In the genomic region with DNA sequence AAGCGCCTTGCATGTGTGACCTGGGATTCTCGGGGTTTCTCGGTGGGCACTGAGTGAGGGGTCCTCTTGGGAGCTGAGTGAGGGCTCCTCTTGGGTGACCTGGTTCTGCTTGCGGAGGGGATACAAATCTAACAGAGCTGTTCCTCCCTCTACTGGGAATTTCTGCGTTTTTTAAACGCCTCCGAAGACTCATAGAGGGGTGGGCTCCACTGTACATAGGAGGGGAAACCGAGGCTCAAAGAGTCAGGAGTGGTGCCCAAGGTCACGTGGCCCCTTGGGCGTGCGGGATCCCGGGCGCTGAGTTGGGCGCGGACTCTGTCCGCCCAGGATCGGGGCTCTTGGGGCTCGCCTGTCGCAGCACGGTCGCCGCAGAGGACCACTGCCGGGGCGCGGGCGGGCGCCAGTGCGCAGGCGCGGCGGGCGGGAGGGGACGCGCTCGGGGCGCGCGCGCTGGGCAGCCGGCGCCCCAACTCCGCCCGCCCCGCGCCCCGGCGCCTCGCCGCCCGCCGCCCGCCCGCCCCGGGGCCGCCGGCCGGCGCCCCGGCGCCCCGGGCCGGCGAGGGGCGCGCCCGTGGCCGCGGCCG, we compare ENCODE assay signal across 9 mouse cellular contexts. TPM values are rescaled to one million over a fixed set of nuclear protein-coding genes. Genes with fewer than 3 reads are reported as not detected.
A peak's percentile ranks its signal among the peaks of the same experiment; 100 is the strongest.
DNase-seq lines count a peak whose midpoint lies in the region; ATAC-seq and TF ChIP-seq lines count a peak whose summit lies in the region.
"Had no signal": no experiment of that assay in that cellular context is flagged by ENCODE, and none has a peak within 500 bp of the region (broad histone marks: within the 10 kb centered on the region; RNA-seq: fewer than 3 reads in every experiment).

A gene (plus strand): TSS at position 489 of the 584 bp plus-strand sequence.

- TF ChIP-seq CTCF in testis, adult 2 months (IDR thresholded peaks at IDR 0.05; ENCODE audit: control insufficient read depth, insufficient read depth, insufficient replicate concordance, low read depth, low read length): no peak

- H3K4me2 ChIP-seq in hindbrain, embryonic 13.5 days: peak within 1 kb of the TSS; percentile 91
- peak within 1 kb of the TSS; percentile 92 for H3K4me2 ChIP-seq in limb, embryonic 12.5 days

- H3K4me3 ChIP-seq in testis, adult 2 months (ENCODE audit: control insufficient read depth, low read depth, low read length): peak within 1 kb of the TSS; percentile 46
- H3K4me3 ChIP-seq in hindbrain, embryonic 13.5 days: peak within 1 kb of the TSS; percentile 71
- peak within 1 kb of the TSS; percentile 57 for H3K4me3 ChIP-seq in limb, embryonic 12.5 days (replicated peaks)
- H3K4me3 ChIP-seq: erythroblast, embryonic 14.5 days had no signal

- no peak for TF ChIP-seq POLR2A in testis, adult 2 months (IDR thresholded peaks at IDR 0.05; ENCODE audit: control insufficient read depth, low read depth, low read length)

- H3K4me1 ChIP-seq in testis, adult 2 months (ENCODE audit: control insufficient read depth, insufficient read depth, low read length): peaks cover 11% of the 10 kb centered on the region
- H3K4me1 ChIP-seq in hindbrain, embryonic 13.5 days (replicated peaks): peaks cover 39% of the 10 kb centered on the region
- H3K4me1 ChIP-seq in limb, embryonic 12.5 days (replicated peaks): peaks cover 23% of the 10 kb centered on the region

- H3K36me3 ChIP-seq in testis, adult 2 months (ENCODE audit: control insufficient read depth, insufficient read depth, low read length): no peaks in the 10 kb centered on the region
- H3K36me3 ChIP-seq in hindbrain, embryonic 13.5 days: no peaks in the 10 kb centered on the region
- H3K36me3 ChIP-seq in limb, embryonic 12.5 days: no peaks in the 10 kb centered on the region

- WGBS in hindbrain, embryonic 13.5 days: under 1% methylated on average over 43 of the region's 69 CpGs
- WGBS in limb, embryonic 12.5 days: under 1% methylated on average over 28 of the region's 69 CpGs

- peak; percentile 53 for ATAC-seq in hindbrain, embryonic 13.5 days (ENCODE audit: low FRiP score)
- ATAC-seq in limb, embryonic 12.5 days (ENCODE audit: insufficient number of reproducible peaks, insufficient read depth, low FRiP score, low TSS enrichment, low read depth): peak; percentile 21; the same call in 1 of the 2 replicates

- no peak within 1 kb of the TSS for H3K27ac ChIP-seq in testis, adult 2 months (ENCODE audit: control insufficient read depth, insufficient read depth, low read depth, low read length)
- H3K27ac ChIP-seq in hindbrain, embryonic 13.5 days: peak within 1 kb of the TSS; percentile 55; the same call in 1 of the 2 replicates
- H3K27ac ChIP-seq in limb, embryonic 12.5 days: no peak within 1 kb of the TSS

- peak within 1 kb of the TSS; percentile 78 for H3K9ac ChIP-seq in hindbrain, embryonic 13.5 days
- peak within 1 kb of the TSS; percentile 60 for H3K9ac ChIP-seq in limb, embryonic 12.5 days (replicated peaks)

- H3K9me3 ChIP-seq in hindbrain, embryonic 13.5 days: no peaks in the 10 kb centered on the region
- no peaks in the 10 kb centered on the region for H3K9me3 ChIP-seq in limb, embryonic 12.5 days

- no peaks in the 10 kb centered on the region for H3K27me3 ChIP-seq in testis, adult 2 months (ENCODE audit: control insufficient read depth, insufficient read depth, low read length)
- peaks cover 71% of the 10 kb centered on the region for H3K27me3 ChIP-seq in hindbrain, embryonic 13.5 days
- H3K27me3 ChIP-seq in limb, embryonic 12.5 days: peaks cover 95% of the 10 kb centered on the region

- DNase-seq in adrenal gland, postnatal 14 days: peak; percentile 17
- no peak for DNase-seq in adrenal gland, adult 8-10 months
- DNase-seq in testis, postnatal 10 days (ENCODE audit: low spot score): no peak
- DNase-seq in retina, embryonic 14.5 days (ENCODE audit: low spot score): peak; percentile 66
- no peak for DNase-seq in ovary, postnatal 10 days (ENCODE audit: low spot score)

RNA-seq across cellular contexts. Expression of the gene that starts here (rescaled TPM):
- total RNA-seq in adrenal gland, postnatal 14 days (2021): 2.9 and 3.7 TPM in 2 replicates
- 1 to 10 TPM; 3.7 to 6.5 (median 5.2) TPM for total RNA-seq in adrenal gland, adult 8-10 months (2022)
- 0.47 and 0.61 TPM in 2 replicates for polyA plus RNA-seq in testis, adult 2 months (2012; rRNA removed)
- 4.5 and 5.1 TPM in 2 replicates for polyA plus RNA-seq in hindbrain, embryonic 13.5 days (2015; fragmentation: Nextera tagmentation; extraction: Ambion mirVana)
- 0.81 and 0.89 TPM in 2 replicates for polyA plus RNA-seq in limb, embryonic 12.5 days (2016; fragmentation: Nextera tagmentation; extraction: Ambion mirVana)

Comparison
In these comparisons a context has a peak if more than half of its experiments do, and no peak if none do; other contexts are left out.
1. DNase-seq: peak in adrenal gland, postnatal 14 days (single experiment) and retina, embryonic 14.5 days (single experiment); none in adrenal gland, adult 8-10 months (single experiment), testis, postnatal 10 days (single experiment) and ovary, postnatal 10 days (single experiment).
2. Peak in ATAC-seq, H3K4me3 ChIP-seq, H3K9ac ChIP-seq and H3K4me2 ChIP-seq in limb, embryonic 12.5 days; RNA of the gene not detected or under 1 TPM.
3. Peak in every context shown above with its lines, with median percentiles within 50 percentile points of each other: H3K4me3 ChIP-seq.